Mouse (Mus musculus): ENCODE results near the gene Lrrc28. TPM values are rescaled to one million over a fixed set of nuclear protein-coding genes. Genes with fewer than 3 reads are reported as not detected.

Gene Lrrc28
- total and polyA plus RNA-seq, 2 experiments from 2014 or later: 25.8 to 61.4 TPM

- Histone ChIP-seq H3K9me3 (ENCODE audit: low read length) (no peaks in the 10 kb centered on the region), H3K9ac (replicated peaks; ENCODE audit: low read length, poor library complexity, severe bottlenecking) (no peak overlapping the region), H3K36me3 (ENCODE audit: insufficient read depth, low read length) (no peaks in the 10 kb centered on the region), H3K4me2 (ENCODE audit: low read depth, low read length, poor library complexity, severe bottlenecking) (no peak overlapping the region), H3K4me1 (ENCODE audit: insufficient read depth, low read length) (0 out of 2 replicates have a peak, but pooled peaks cover 3% of the 10 kb centered on the region), H3K27ac (ENCODE audit: low read depth, low read length) (no peak overlapping the region), H3K27me3 (ENCODE audit: insufficient read depth, low read length) (no peaks in the 10 kb centered on the region), H3K4me3 (ENCODE audit: low read depth, low read length) (no peak overlapping the region)
- DNase-seq (ENCODE audit: low spot score) (no peak), ATAC-seq (ENCODE audit: low FRiP score) (no peak)
- 69% methylated on average over 1 of the region's 1 CpGs for WGBS
- no peak for TF ChIP-seq CTCF (IDR thresholded peaks at IDR 0.05)
Observed at GRCm38 (mm10) chr7:67565132-67565531, 79.9 kb downstream of the Lrrc28 start.

- ATAC-seq (ENCODE audit: low FRiP score) (no peak), DNase-seq (ENCODE audit: low spot score) (no peak)
- H3K27me3 ChIP-seq (ENCODE audit: insufficient read depth, low read length): no peaks in the 10 kb centered on the region
- no peak overlapping the region for H3K4me3 ChIP-seq (ENCODE audit: low read depth, low read length)
- no peaks in the 10 kb centered on the region for H3K36me3 ChIP-seq (ENCODE audit: insufficient read depth, low read length)
- no peaks in the 10 kb centered on the region for H3K9me3 ChIP-seq (ENCODE audit: low read length)
- TF ChIP-seq CTCF (IDR thresholded peaks at IDR 0.05): no peak
- 67% methylated on average over 12 of the region's 12 CpGs for WGBS
- H3K4me2 ChIP-seq (ENCODE audit: low read depth, low read length, poor library complexity, severe bottlenecking): no peak overlapping the region
- H3K4me1 ChIP-seq (ENCODE audit: insufficient read depth, low read length): 0 out of 2 replicates have a peak, but pooled peaks cover 3% of the 10 kb centered on the region
- H3K9ac ChIP-seq (replicated peaks; ENCODE audit: low read length, poor library complexity, severe bottlenecking): no peak overlapping the region
- no peak overlapping the region for H3K27ac ChIP-seq (ENCODE audit: low read depth, low read length)
Observed at GRCm38 (mm10) chr7:67562176-67562575, 82.9 kb downstream of the Lrrc28 start.

GRCm38 (mm10) chr7:67559486-67559885, 85.6 kb downstream of the Lrrc28 start:
- ATAC-seq (ENCODE audit: low FRiP score) (no peak), DNase-seq (ENCODE audit: low spot score) (no peak)
- 82% methylated on average over 7 of the region's 7 CpGs for WGBS
- Histone ChIP-seq H3K27ac (ENCODE audit: low read depth, low read length) (no peak overlapping the region), H3K4me2 (ENCODE audit: low read depth, low read length, poor library complexity, severe bottlenecking) (no peak overlapping the region), H3K9me3 (ENCODE audit: low read length) (no peaks in the 10 kb centered on the region), H3K4me1 (ENCODE audit: insufficient read depth, low read length) (no peaks in the 10 kb centered on the region), H3K4me3 (ENCODE audit: low read depth, low read length) (no peak overlapping the region), H3K27me3 (ENCODE audit: insufficient read depth, low read length) (no peaks in the 10 kb centered on the region), H3K36me3 (ENCODE audit: insufficient read depth, low read length) (no peaks in the 10 kb centered on the region), H3K9ac (replicated peaks; ENCODE audit: low read length, poor library complexity, severe bottlenecking) (no peak overlapping the region)
- no peak for TF ChIP-seq CTCF (IDR thresholded peaks at IDR 0.05)

- WGBS: 87% methylated on average over 5 of the region's 5 CpGs
- Histone ChIP-seq H3K4me1 (ENCODE audit: insufficient read depth, low read length) (no peaks in the 10 kb centered on the region), H3K4me2 (ENCODE audit: low read depth, low read length, poor library complexity, severe bottlenecking) (no peak overlapping the region), H3K9me3 (ENCODE audit: low read length) (no peaks in the 10 kb centered on the region), H3K9ac (replicated peaks; ENCODE audit: low read length, poor library complexity, severe bottlenecking) (no peak overlapping the region), H3K4me3 (ENCODE audit: low read depth, low read length) (no peak overlapping the region), H3K27ac (ENCODE audit: low read depth, low read length) (no peak overlapping the region), H3K27me3 (ENCODE audit: insufficient read depth, low read length) (no peaks in the 10 kb centered on the region), H3K36me3 (ENCODE audit: insufficient read depth, low read length) (no peaks in the 10 kb centered on the region)
- DNase-seq (ENCODE audit: low spot score) (no peak), ATAC-seq (ENCODE audit: low FRiP score) (no peak)
- TF ChIP-seq CTCF (IDR thresholded peaks at IDR 0.05): no peak
Observed at GRCm38 (mm10) chr7:67558230-67558629, 86.8 kb downstream of the Lrrc28 start.

DNA sequence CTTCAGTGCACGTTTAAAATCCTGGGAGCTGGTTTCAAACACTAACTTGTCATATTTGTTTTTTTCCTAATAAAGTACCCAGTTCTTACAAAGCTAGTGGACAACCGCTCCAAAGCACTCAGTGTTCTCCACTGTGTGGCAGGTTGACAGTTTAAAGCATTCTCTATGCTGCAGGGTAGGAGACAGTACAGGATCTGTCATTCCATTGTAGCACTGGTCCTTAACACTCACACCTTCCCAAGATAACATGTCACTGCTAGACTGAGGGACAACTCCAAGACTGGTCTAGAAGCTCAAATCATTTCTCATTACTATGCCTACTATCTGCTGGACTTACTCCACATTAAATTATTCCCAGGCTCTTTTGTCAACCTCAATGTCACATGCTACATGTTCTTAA, 90.2 kb downstream of the Lrrc28 start:
- H3K4me3 ChIP-seq (ENCODE audit: low read depth, low read length): no peak overlapping the region
- H3K4me2 ChIP-seq (ENCODE audit: low read depth, low read length, poor library complexity, severe bottlenecking): no peak overlapping the region
- H3K27ac ChIP-seq (ENCODE audit: low read depth, low read length): no peak overlapping the region
- TF ChIP-seq CTCF (IDR thresholded peaks at IDR 0.05): no peak
- H3K4me1 ChIP-seq (ENCODE audit: insufficient read depth, low read length): no peaks in the 10 kb centered on the region
- H3K9me3 ChIP-seq (ENCODE audit: low read length): no peaks in the 10 kb centered on the region
- no peak for ATAC-seq (ENCODE audit: low FRiP score)
- WGBS: 87% methylated on average over 2 of the region's 2 CpGs
- no peaks in the 10 kb centered on the region for H3K36me3 ChIP-seq (ENCODE audit: insufficient read depth, low read length)
- DNase-seq (ENCODE audit: low spot score): no peak
- no peak overlapping the region for H3K9ac ChIP-seq (replicated peaks; ENCODE audit: low read length, poor library complexity, severe bottlenecking)
- no peaks in the 10 kb centered on the region for H3K27me3 ChIP-seq (ENCODE audit: insufficient read depth, low read length)

GRCm38 (mm10) chr7:67551242-67551641, 93.8 kb downstream of the Lrrc28 start:
- no peak overlapping the region for H3K4me3 ChIP-seq (ENCODE audit: low read depth, low read length)
- no peaks in the 10 kb centered on the region for H3K36me3 ChIP-seq (ENCODE audit: insufficient read depth, low read length)
- no peak overlapping the region for H3K4me2 ChIP-seq (ENCODE audit: low read depth, low read length, poor library complexity, severe bottlenecking)
- H3K9me3 ChIP-seq (ENCODE audit: low read length): no peaks in the 10 kb centered on the region
- DNase-seq (ENCODE audit: low spot score) (no peak), ATAC-seq (ENCODE audit: low FRiP score) (no peak)
- no peak overlapping the region for H3K27ac ChIP-seq (ENCODE audit: low read depth, low read length)
- TF ChIP-seq CTCF (IDR thresholded peaks at IDR 0.05): no peak
- 89% methylated on average over 2 of the region's 2 CpGs for WGBS
- no peaks in the 10 kb centered on the region for H3K4me1 ChIP-seq (ENCODE audit: insufficient read depth, low read length)
- H3K9ac ChIP-seq (replicated peaks; ENCODE audit: low read length, poor library complexity, severe bottlenecking): no peak overlapping the region
- H3K27me3 ChIP-seq (ENCODE audit: insufficient read depth, low read length): no peaks in the 10 kb centered on the region
